Mouse (Mus musculus): ENCODE data around the gene Hist1h3a.
"Not testable (repeated sequence)": the region's sequence is repeated elsewhere in the genome, so short reads cannot be mapped to it uniquely, and the experiment has no call there.

- not testable (repeated sequence) for TF ChIP-seq CTCF (conservative IDR thresholded peaks at IDR 0.05; ENCODE audit: low read length); NANOG (IDR thresholded peaks at IDR 0.05; ENCODE audit: borderline replicate concordance, low read length)
These were observed 7.4 kb upstream of the Hist1h3a start, which contains the start of gene Trim38 for GRCm38 (mm10) chr13:23769613-23770012.

Measured in E14TG2a.4 (cell line).